Mouse (Mus musculus) lung, embryonic 16.5 days (tissue): ENCODE results near the gene Lyl1. TPM values are rescaled to one million over a fixed set of nuclear protein-coding genes. Genes with fewer than 3 reads are reported as not detected.
A peak's percentile ranks its signal among the peaks of the same experiment; 100 is the strongest.

Experiments used
- ATAC-seq: fragments of 200-750 bp; cut with Nextera tagmentation; 2 replicates; pipeline ENCODE4 v1.8.0; 2017; ENCODE audit warnings: low read depth, mild to moderate bottlenecking, moderate library complexity
- H3K27ac ChIP-seq: fragments of 300-500 bp; sonication (generic); 2 replicates; pipeline ENCODE4 v1.5.1; 2014; ENCODE audit warnings: mild to moderate bottlenecking, control low read depth, low read length
- H3K27me3 ChIP-seq: fragments of 300-500 bp; sonication (generic); 2 replicates; pipeline ENCODE4 v1.6.1; 2014; ENCODE audit warnings: low read depth, low read length, mixed read lengths; ENCODE audit not compliant: control insufficient read depth, insufficient read depth
- H3K36me3 ChIP-seq: fragments of 300-500 bp; sonication (generic); 2 replicates; pipeline ENCODE4 v1.6.1; 2014; ENCODE audit warnings: low read length; ENCODE audit not compliant: control insufficient read depth, insufficient read depth
- H3K4me1 ChIP-seq: fragments of 300-500 bp; sonication (generic); replicated peaks from 2 replicates; pipeline ENCODE4 v1.6.1; 2014; ENCODE audit warnings: low read length, mixed read lengths; ENCODE audit not compliant: control insufficient read depth, insufficient read depth
- H3K4me2 ChIP-seq: fragments of 300-500 bp; sonication (generic); 2 replicates; pipeline ENCODE4 v1.6.1; 2014; ENCODE audit warnings: low read depth, low read length, control low read depth
- H3K4me3 ChIP-seq: fragments of 300-500 bp; sonication (generic); 2 replicates; pipeline ENCODE4 v1.5.1; 2014; ENCODE audit warnings: mild to moderate bottlenecking, low read length, control low read depth
- H3K9ac ChIP-seq: fragments of 300-500 bp; sonication (generic); 2 replicates; pipeline ENCODE4 v1.6.1; 2014; ENCODE audit warnings: low read length, control low read depth
- H3K9me3 ChIP-seq: fragments of 300-500 bp; sonication (generic); 2 replicates; pipeline ENCODE4 v1.6.1; 2016; ENCODE audit warnings: low read length; ENCODE audit not compliant: control insufficient read depth
- WGBS: fragments of 180-500 bp; shearing (Covaris S2); extraction: QIAGEN DNeasy Blood & Tissue Kit; methylation state at CpG from one replicate; pipeline ENCODE4 v1.1.7; 2014; 5-methylcytosine and 5-hydroxymethylcytosine counted together
- polyA plus RNA-seq: library from polyadenylated mRNA; unstranded; fragments of >200 nt; fragmentation: Nextera tagmentation; extraction: Ambion mirVana; gene quantifications from 2 replicates; pipeline ENCODE4 v1.2.1, GENCODE M21; 2015

Lyl1 gene
- polyA plus RNA-seq, 1 experiment from 2014 or later = 12.5 TPM

DNA sequence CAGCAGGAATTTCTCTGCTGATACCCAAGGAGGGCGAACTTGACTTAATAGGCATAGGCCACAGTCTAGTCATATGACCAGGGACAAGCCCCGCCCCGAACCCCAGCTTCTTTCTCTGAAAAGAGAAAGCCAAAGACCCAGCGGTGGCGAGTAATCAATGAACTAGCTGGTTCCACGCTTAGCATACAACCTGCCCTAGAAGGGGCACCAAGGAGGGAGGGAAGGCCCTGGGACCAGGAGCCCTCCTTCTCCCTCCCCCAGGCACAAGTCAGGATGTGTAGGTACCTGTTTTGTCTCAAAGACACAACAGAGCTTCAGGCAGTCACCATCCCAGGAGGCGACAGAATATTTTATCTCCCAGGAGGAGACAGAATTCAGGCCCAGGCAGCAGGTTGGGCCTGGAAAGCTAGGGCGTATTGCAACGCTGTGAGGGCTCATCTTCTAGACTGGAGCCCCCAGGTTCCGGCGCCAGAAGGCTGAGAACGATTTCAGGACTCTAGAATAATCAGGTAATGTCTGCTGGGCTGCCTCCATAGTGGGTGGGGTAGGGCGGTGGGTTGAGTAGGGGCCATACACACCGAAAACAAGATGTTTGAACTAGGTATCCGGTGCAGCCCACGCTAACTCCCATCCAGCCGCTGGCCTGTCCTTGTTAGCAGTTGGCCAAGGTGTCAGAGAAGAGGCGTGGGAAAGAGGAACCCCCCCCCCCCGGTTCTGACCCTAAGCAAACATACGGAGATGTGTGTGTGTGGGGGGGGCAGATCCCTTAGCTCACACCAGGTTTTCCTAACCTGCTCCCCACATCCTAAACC, 14.9 kb upstream of the Lyl1 start, which contains the start of gene Trmt1:
Gene Trmt1, plus strand, starts transcription at position 117 of the 812 bp plus-strand sequence.
- H3K36me3 ChIP-seq = no peaks in the 10 kb centered on the region
- H3K9ac ChIP-seq = peak within 1 kb of the TSS; percentile 99
- WGBS = 8% methylated on average over 20 of the region's 20 CpGs
- peak within 1 kb of the TSS; percentile 93 for H3K27ac ChIP-seq
- ATAC-seq = peak; percentile 12; the same call in 1 of the 2 replicates
- H3K4me1 ChIP-seq = peaks cover 28% of the 10 kb centered on the region
- H3K27me3 ChIP-seq = no peaks in the 10 kb centered on the region
- H3K4me3 ChIP-seq = peak within 1 kb of the TSS; percentile 100
- H3K9me3 ChIP-seq = no peaks in the 10 kb centered on the region
- peak within 1 kb of the TSS; percentile 72 for H3K4me2 ChIP-seq

- H3K36me3 ChIP-seq = no peaks in the 10 kb centered on the region; the same call in 1 of the 2 replicates
- peak overlapping the region; percentile 99 for H3K9ac ChIP-seq
- peaks cover 28% of the 10 kb centered on the region for H3K4me1 ChIP-seq
- H3K4me3 ChIP-seq = peak overlapping the region; percentile 100
- WGBS = under 1% methylated on average over 48 of the region's 62 CpGs
- peak overlapping the region; percentile 93 for H3K27ac ChIP-seq
- peak overlapping the region; percentile 72 for H3K4me2 ChIP-seq
- H3K27me3 ChIP-seq = no peaks in the 10 kb centered on the region
- peak; percentile 53 for ATAC-seq
- no peaks in the 10 kb centered on the region for H3K9me3 ChIP-seq
These were observed 14.1 kb upstream of the Lyl1 start for GRCm38 (mm10) chr8:84687003-84687704.

DNA sequence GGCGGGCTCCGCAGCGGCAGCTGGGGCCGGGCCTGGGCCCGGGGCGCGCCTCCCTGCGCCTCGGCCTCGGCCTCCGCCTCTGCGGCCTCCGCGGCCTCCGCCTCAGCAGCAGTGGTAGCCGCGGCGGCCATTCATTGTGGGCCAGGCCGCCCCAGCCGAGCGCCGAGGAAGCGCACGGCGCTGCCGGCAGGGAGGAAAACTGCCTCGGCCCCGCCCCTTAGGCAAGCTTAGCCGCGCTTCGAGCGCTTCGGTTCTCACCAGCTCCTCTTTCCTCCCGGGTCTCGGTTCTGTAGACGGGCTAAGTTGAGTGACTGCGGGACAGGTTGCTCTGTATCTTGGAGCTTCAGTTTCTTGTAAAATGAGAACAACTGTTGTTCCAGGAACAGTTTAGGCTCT, 13.6 kb upstream of the Lyl1 start, which contains the start of gene Nacc1:
Gene Nacc1, minus strand, starts transcription at position 158 of the 396 bp plus-strand sequence.
- Histone ChIP-seq H3K9ac (peak within 1 kb of the TSS; percentile 99), H3K4me1 (peaks cover 29% of the 10 kb centered on the region), H3K9me3 (no peaks in the 10 kb centered on the region), H3K4me3 (peak within 1 kb of the TSS; percentile 100), H3K4me2 (peak within 1 kb of the TSS; percentile 72), H3K27me3 (no peaks in the 10 kb centered on the region), H3K27ac (peak within 1 kb of the TSS; percentile 93), H3K36me3 (peaks cover 3% of the 10 kb centered on the region)
- peak; percentile 85 for ATAC-seq
- 0% methylated on average over 27 of the region's 37 CpGs for WGBS

- peaks cover 30% of the 10 kb centered on the region for H3K4me1 ChIP-seq
- under 1% methylated on average over 47 of the region's 47 CpGs for WGBS
- peak overlapping the region; percentile 78 for H3K9ac ChIP-seq
- peaks cover 3% of the 10 kb centered on the region for H3K36me3 ChIP-seq
- peak overlapping the region; percentile 47 for H3K27ac ChIP-seq
- peak overlapping the region; percentile 87 for H3K4me2 ChIP-seq
- no peaks in the 10 kb centered on the region for H3K27me3 ChIP-seq
- H3K9me3 ChIP-seq = no peaks in the 10 kb centered on the region
- ATAC-seq = peak; percentile 85
- peak overlapping the region; percentile 78 for H3K4me3 ChIP-seq
These were observed 12.0 kb upstream of the Lyl1 start for GRCm38 (mm10) chr8:84689091-84689915.

GRCm38 (mm10) chr8:84693332-84693731, 7.9 kb upstream of the Lyl1 start:
- no peaks in the 10 kb centered on the region for H3K9me3 ChIP-seq
- no peak overlapping the region for H3K9ac ChIP-seq
- peaks cover 18% of the 10 kb centered on the region for H3K4me1 ChIP-seq
- no peak for ATAC-seq
- H3K4me3 ChIP-seq = no peak overlapping the region
- no peaks in the 10 kb centered on the region for H3K27me3 ChIP-seq
- H3K4me2 ChIP-seq = no peak overlapping the region
- 35% methylated on average over 4 of the region's 4 CpGs for WGBS
- no peak overlapping the region for H3K27ac ChIP-seq
- peaks cover 26% of the 10 kb centered on the region for H3K36me3 ChIP-seq

- WGBS = 85% methylated on average over 6 of the region's 6 CpGs
- Histone ChIP-seq H3K4me1 (peaks cover 19% of the 10 kb centered on the region), H3K27me3 (no peaks in the 10 kb centered on the region)
These were observed 6.1 kb upstream of the Lyl1 start for GRCm38 (mm10) chr8:84695140-84695539.

DNA sequence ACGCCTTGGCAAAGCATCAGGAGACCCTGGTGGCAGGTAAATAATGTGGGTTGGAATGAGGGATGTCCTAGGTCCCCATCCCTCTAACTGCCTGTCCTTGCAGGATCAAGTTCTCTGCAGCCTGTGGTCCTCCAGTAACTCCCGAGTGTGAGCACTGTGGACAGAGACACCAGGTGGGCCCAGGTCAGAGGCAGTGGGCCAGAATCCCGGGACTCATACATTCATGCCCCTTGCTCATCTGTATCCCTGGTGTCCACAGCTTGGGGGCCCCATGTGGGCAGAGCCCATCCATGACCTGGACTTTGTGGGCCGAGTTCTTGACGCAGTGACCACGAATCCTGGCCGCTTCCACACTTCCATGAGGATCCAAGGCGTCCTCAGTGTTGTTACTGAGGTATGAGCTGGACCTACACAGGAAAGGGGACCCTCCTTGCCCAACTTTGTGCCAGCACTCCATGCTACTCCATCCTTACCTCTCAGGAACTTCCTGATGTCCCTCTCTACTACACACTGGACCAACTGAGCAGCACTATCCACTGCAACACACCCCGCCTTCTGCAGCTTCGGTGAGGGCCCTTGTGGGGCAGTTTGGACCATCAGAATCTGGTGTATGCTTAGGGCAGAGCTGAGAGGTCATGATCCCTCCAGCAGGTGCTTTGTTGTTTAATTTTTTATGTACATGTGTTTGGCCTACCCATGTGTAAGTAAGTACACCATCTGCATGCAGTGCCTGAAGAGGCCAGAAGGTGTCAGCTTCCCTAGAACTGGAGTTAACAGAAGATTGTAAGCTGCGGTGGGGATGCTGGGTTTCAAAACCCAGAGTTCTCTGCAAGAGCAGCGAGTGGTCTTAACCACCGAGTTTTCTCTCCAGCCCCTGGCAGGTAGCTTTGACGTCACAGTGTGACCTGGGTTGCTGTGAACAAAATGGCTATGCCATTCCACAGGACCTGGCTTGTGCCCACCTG, 3.8 kb upstream of the Lyl1 start:
- H3K27ac ChIP-seq = no peak overlapping the region
- no peak overlapping the region for H3K4me3 ChIP-seq
- H3K9ac ChIP-seq = no peak overlapping the region
- H3K36me3 ChIP-seq = peaks cover 25% of the 10 kb centered on the region
- ATAC-seq = no peak
- no peaks in the 10 kb centered on the region for H3K27me3 ChIP-seq
- H3K9me3 ChIP-seq = no peaks in the 10 kb centered on the region
- H3K4me2 ChIP-seq = no peak overlapping the region
- H3K4me1 ChIP-seq = peaks cover 19% of the 10 kb centered on the region
- WGBS = 83% methylated on average over 14 of the region's 14 CpGs

More at GRCm38 (mm10) chr8:84695140-84695539, 6.1 kb upstream of the Lyl1 start:
- Histone ChIP-seq H3K9me3 (no peaks in the 10 kb centered on the region), H3K9ac (no peak overlapping the region), H3K36me3 (peaks cover 27% of the 10 kb centered on the region), H3K4me3 (no peak overlapping the region), H3K4me2 (no peak overlapping the region), H3K27ac (no peak overlapping the region)
- ATAC-seq = no peak

GRCm38 (mm10) chr8:84698288-84698687, 3.0 kb upstream of the Lyl1 start:
- no peak for ATAC-seq
- H3K9me3 ChIP-seq = no peaks in the 10 kb centered on the region
- H3K9ac ChIP-seq = no peak overlapping the region
- H3K4me1 ChIP-seq = peaks cover 17% of the 10 kb centered on the region
- H3K36me3 ChIP-seq = peaks cover 24% of the 10 kb centered on the region
- H3K4me3 ChIP-seq = no peak overlapping the region
- H3K4me2 ChIP-seq = no peak overlapping the region
- 85% methylated on average over 5 of the region's 5 CpGs for WGBS
- H3K27me3 ChIP-seq = no peaks in the 10 kb centered on the region
- peak overlapping the region; percentile 82; the same call in 1 of the 2 replicates for H3K27ac ChIP-seq
